Mouse (Mus musculus): Measurements from ENCODE around the gene Eno2. TPM values are rescaled to one million over a fixed set of nuclear protein-coding genes. Genes with fewer than 3 reads are reported as not detected.
"Not testable (repeated sequence)": the region's sequence is repeated elsewhere in the genome, so short reads cannot be mapped to it uniquely, and the experiment has no call there.

The Eno2 gene
- polyA plus RNA-seq, 1 experiment from 2014 or later = 10.8 TPM

DNA sequence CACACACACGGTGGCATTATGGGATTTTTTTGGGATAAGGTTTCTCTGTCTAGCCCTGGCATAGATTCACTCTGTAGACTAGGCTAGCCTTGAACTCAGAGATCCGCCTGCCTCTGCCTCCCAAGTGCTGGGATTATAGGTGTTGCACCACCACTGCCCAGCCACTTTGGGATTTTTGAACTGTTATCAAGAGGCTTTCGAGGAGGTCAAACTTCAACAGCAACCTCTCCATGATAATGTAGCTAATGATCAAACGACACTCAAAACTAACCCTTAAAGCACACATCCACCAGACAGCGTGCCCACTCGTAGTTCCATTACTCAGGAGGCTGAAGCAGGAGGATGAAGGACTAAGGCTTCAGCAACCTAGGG, 38.5 kb upstream of the Eno2 start:
- Histone ChIP-seq H3K4me2 (replicated peaks; ENCODE audit: low read depth, low read length) (peak overlapping the region; percentile 89), H3K27ac (ENCODE audit: low read depth, low read length) (peak overlapping the region; percentile 92), H3K36me3 (ENCODE audit: control insufficient read depth, insufficient read depth, low read length) (peaks cover 24% of the 10 kb centered on the region), H3K4me3 (ENCODE audit: low read length) (peak overlapping the region; percentile 53), H3K9ac (ENCODE audit: low read depth, low read length) (peak overlapping the region; percentile 64; the same call in 1 of the 2 replicates), H3K27me3 (ENCODE audit: control insufficient read depth, insufficient read depth, low read length) (no peaks in the 10 kb centered on the region), H3K4me1 (ENCODE audit: control insufficient read depth, insufficient read depth, low read length) (peaks cover 25% of the 10 kb centered on the region), H3K9me3 (ENCODE audit: control insufficient read depth, low read length) (no peaks in the 10 kb centered on the region)
- 79% methylated on average over 6 of the region's 6 CpGs for WGBS
- no peak for ATAC-seq (ENCODE audit: low FRiP score, low TSS enrichment)

DNA sequence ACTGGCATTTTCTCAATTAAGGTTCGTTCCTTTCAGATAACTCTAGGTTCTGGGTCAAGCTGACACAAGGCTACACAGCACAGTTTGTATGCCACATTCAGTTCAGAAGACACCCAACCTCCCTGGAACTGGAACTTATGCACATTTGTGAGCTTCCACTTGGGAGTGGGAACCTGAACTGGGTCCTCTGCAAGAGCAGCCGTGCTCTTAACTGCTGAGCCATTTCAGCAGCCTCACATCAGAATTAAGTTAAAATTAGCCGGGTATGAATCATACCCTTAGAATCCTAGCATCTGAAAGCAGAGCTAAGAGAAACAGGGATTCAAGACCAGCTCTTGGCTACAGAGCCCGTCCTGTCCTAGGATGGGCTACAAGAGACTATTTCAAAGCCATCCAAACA, 37.9 kb upstream of the Eno2 start:
- H3K9me3 ChIP-seq (ENCODE audit: control insufficient read depth, low read length) = no peaks in the 10 kb centered on the region

DNA sequence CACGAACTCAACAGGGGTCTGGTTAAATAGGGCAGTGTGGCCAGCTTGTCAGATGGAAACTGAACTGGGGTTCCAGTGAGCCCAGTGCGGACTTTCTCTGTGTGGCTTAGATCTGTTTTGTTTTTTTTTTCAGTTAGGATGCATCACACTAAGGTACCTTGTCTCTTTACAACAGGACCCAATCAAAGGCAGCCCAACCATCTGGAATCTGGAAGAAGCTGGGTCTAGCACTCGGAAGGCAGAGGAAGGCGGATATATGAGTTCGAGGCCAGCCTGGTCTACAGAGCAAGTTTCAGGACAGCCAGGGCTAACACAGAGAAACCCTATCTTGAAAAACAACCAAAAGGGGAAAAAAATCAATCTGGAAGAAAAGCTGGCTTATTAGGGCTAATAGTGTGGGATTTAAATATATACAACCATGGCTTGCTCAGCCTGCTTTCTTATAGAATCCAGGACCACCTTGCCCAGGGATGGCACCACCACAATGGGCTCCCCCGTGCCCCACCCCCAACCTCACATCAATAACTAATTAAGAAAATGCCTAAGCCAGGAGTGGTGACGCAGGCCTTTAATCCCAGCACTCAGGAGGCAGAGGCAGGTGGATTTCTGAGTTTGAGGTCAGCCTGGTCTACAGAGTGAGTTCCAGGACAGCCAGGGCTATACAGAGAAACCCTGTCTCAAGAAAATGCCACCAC, 37.1 kb upstream of the Eno2 start:
- Histone ChIP-seq H3K4me2 (replicated peaks; ENCODE audit: low read depth, low read length) (peak overlapping the region; percentile 57), H3K36me3 (ENCODE audit: control insufficient read depth, insufficient read depth, low read length) (peaks cover 15% of the 10 kb centered on the region), H3K9ac (ENCODE audit: low read depth, low read length) (peak overlapping the region; percentile 1; the same call in 1 of the 2 replicates), H3K27ac (ENCODE audit: low read depth, low read length) (peak overlapping the region; percentile 89), H3K4me1 (ENCODE audit: control insufficient read depth, insufficient read depth, low read length) (peaks cover 21% of the 10 kb centered on the region), H3K9me3 (ENCODE audit: control insufficient read depth, low read length) (no peaks in the 10 kb centered on the region), H3K4me3 (ENCODE audit: low read length) (peak overlapping the region; percentile 41; the same call in 1 of the 2 replicates), H3K27me3 (ENCODE audit: control insufficient read depth, insufficient read depth, low read length) (no peaks in the 10 kb centered on the region)
- 76% methylated on average over 7 of the region's 7 CpGs for WGBS
- ATAC-seq (ENCODE audit: low FRiP score, low TSS enrichment) = no peak

More for the DNA sequence above, 37.9 kb upstream of the Eno2 start:
- H3K4me3 ChIP-seq (ENCODE audit: low read length) = no peak overlapping the region
- H3K27ac ChIP-seq (ENCODE audit: low read depth, low read length) = no peak overlapping the region
- no peak overlapping the region for H3K4me2 ChIP-seq (replicated peaks; ENCODE audit: low read depth, low read length)
- no peaks in the 10 kb centered on the region for H3K27me3 ChIP-seq (ENCODE audit: control insufficient read depth, insufficient read depth, low read length)
- peaks cover 25% of the 10 kb centered on the region for H3K4me1 ChIP-seq (ENCODE audit: control insufficient read depth, insufficient read depth, low read length)
- H3K36me3 ChIP-seq (ENCODE audit: control insufficient read depth, insufficient read depth, low read length) = peaks cover 23% of the 10 kb centered on the region
- WGBS = 86% methylated on average over 4 of the region's 4 CpGs
- no peak for ATAC-seq (ENCODE audit: low FRiP score, low TSS enrichment)
- no peak overlapping the region for H3K9ac ChIP-seq (ENCODE audit: low read depth, low read length)

DNA sequence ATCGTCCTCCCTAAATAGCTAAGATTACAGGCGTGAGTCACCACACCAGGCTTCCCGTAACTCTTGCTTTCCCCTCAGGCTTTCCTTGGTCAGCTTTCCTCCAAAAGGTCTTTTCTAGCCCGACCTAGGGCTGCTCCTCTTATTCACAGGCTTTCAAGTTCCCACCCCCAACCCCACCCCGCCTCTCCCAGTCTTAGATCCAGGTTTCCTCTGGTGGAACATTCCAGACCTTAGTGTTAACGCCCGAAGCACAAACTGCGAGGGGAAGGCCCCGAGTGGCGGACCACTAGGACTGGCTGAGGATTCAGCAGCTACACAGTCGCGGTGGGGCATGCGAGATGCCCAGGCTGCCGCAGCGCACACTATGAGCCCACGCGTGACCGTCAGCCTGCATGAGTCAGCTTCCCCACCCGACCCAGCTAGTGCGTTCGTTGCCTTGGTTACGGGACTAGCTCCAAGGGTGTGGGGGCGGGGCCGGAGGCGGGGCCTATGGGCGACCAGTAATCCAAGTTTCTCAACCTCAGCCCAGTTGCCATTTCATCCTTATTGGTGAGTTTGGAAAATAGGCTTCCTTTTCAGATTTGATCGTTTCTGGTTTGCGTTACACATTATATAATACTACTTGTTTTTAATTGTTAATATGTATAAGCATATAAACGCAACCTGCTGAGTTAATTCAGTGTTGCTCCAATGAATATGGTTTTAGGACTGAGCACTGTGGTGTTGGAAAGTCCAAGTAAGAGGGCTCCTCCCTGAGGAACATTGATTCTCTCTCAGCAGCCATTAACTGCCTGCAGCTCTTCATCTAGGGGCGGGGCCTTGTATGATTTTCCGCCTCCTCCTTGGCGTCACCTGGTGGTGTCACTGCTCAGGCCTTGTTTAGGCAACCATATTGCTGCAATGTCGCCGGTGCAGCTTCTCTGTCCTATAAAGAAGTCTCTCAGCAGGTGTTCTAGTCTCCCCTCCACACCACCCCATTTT, 36.2 kb upstream of the Eno2 start:
- Histone ChIP-seq H3K9ac (ENCODE audit: low read depth, low read length) (peak overlapping the region; percentile 47), H3K4me3 (ENCODE audit: low read length) (peak overlapping the region; percentile 41), H3K9me3 (ENCODE audit: control insufficient read depth, low read length) (no peaks in the 10 kb centered on the region), H3K27ac (ENCODE audit: low read depth, low read length) (peak overlapping the region; percentile 89), H3K36me3 (ENCODE audit: control insufficient read depth, insufficient read depth, low read length) (peaks cover 8% of the 10 kb centered on the region; the same call in 1 of the 2 replicates), H3K27me3 (ENCODE audit: control insufficient read depth, insufficient read depth, low read length) (no peaks in the 10 kb centered on the region), H3K4me2 (replicated peaks; ENCODE audit: low read depth, low read length) (peak overlapping the region; percentile 57), H3K4me1 (ENCODE audit: control insufficient read depth, insufficient read depth, low read length) (peaks cover 21% of the 10 kb centered on the region)
- ATAC-seq (ENCODE audit: low FRiP score, low TSS enrichment) = peak; percentile 76
- under 1% methylated on average over 34 of the region's 34 CpGs for WGBS

DNA sequence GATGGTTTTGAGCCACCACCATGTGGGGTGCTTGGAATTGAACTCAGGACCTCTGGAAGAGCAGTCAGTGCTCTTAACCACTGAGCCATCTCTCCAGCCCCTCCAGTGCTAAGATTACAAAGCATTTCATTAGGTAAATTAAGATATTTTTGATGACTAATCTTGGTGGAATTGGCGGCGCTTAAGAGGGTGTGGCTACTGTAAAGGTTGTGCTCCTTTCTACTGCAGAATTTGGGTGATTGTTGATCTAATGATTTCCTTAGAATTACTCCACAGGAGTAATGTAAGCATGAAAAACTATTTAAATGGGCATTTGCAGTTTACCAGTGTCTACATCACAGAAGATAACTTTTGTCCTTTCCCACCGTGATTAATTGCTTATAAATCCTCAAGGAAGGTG, 34.9 kb upstream of the Eno2 start:
- Histone ChIP-seq H3K4me2 (replicated peaks; ENCODE audit: low read depth, low read length) (no peak overlapping the region), H3K36me3 (ENCODE audit: control insufficient read depth, insufficient read depth, low read length) (no peaks in the 10 kb centered on the region), H3K9ac (ENCODE audit: low read depth, low read length) (no peak overlapping the region), H3K27ac (ENCODE audit: low read depth, low read length) (no peak overlapping the region), H3K4me1 (ENCODE audit: control insufficient read depth, insufficient read depth, low read length) (peaks cover 12% of the 10 kb centered on the region; the same call in 1 of the 2 replicates), H3K27me3 (ENCODE audit: control insufficient read depth, insufficient read depth, low read length) (no peaks in the 10 kb centered on the region), H3K4me3 (ENCODE audit: low read length) (no peak overlapping the region), H3K9me3 (ENCODE audit: control insufficient read depth, low read length) (no peaks in the 10 kb centered on the region)
- ATAC-seq (ENCODE audit: low FRiP score, low TSS enrichment) = no peak
- 87% methylated on average over 3 of the region's 3 CpGs for WGBS

DNA sequence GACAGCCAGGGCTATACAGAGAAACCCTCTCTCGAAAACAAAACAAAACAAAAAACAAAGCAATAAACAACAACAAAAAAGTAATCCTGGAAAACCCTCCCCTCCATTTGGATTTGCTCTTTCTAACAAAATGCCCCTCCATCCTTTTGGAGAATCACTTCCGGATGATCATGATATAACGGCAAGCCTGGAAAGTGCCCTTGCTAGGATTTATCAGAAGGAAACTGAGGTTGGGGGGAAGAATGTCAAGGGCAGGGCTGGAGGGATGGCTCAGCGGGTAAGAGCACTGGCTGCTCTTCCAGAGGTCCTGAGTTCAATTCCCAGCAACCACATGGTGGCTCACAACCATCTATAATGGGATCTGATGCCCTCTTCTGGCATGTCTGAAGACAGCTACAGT, 34.2 kb upstream of the Eno2 start:
- not testable (repeated sequence) for H3K9ac ChIP-seq (ENCODE audit: low read depth, low read length); H3K27me3 ChIP-seq (ENCODE audit: control insufficient read depth, insufficient read depth, low read length); H3K4me3 ChIP-seq (ENCODE audit: low read length); H3K9me3 ChIP-seq (ENCODE audit: control insufficient read depth, low read length); H3K27ac ChIP-seq (ENCODE audit: low read depth, low read length); H3K36me3 ChIP-seq (ENCODE audit: control insufficient read depth, insufficient read depth, low read length); H3K4me2 ChIP-seq (replicated peaks; ENCODE audit: low read depth, low read length); ATAC-seq (ENCODE audit: low FRiP score, low TSS enrichment)
- WGBS = 97% methylated on average over 4 of the region's 4 CpGs
- peaks cover 12% of the 10 kb centered on the region; the same call in 1 of the 2 replicates for H3K4me1 ChIP-seq (ENCODE audit: control insufficient read depth, insufficient read depth, low read length)

DNA sequence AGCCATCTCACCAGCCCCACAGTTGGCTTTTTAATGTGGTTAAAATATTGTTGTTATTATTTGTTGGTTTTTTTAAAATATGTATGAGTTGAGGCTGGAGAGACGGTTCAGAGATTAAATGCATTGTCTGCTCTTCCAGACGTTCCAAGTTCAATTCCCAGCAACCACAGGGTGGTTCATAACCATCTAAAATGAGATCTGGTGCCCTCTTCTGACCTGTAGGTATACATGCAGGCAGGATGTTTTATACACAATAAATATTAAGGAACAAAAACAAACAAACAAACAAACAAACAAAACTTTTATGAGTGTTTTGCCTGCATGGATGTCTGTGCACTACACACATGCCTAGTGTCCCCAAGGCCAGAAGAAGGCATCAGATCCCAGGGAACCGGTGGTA, 33.6 kb upstream of the Eno2 start:
- no peak overlapping the region for H3K9ac ChIP-seq (ENCODE audit: low read depth, low read length)
- ATAC-seq (ENCODE audit: low FRiP score, low TSS enrichment) = no peak
- WGBS = 82% methylated on average over 3 of the region's 3 CpGs
- H3K4me3 ChIP-seq (ENCODE audit: low read length) = no peak overlapping the region
- no peak overlapping the region for H3K27ac ChIP-seq (ENCODE audit: low read depth, low read length)
- H3K4me1 ChIP-seq (ENCODE audit: control insufficient read depth, insufficient read depth, low read length) = peaks cover 10% of the 10 kb centered on the region; the same call in 1 of the 2 replicates
- no peaks in the 10 kb centered on the region for H3K27me3 ChIP-seq (ENCODE audit: control insufficient read depth, insufficient read depth, low read length)
- no peak overlapping the region for H3K4me2 ChIP-seq (replicated peaks; ENCODE audit: low read depth, low read length)
- H3K9me3 ChIP-seq (ENCODE audit: control insufficient read depth, low read length) = no peaks in the 10 kb centered on the region
- no peaks in the 10 kb centered on the region for H3K36me3 ChIP-seq (ENCODE audit: control insufficient read depth, insufficient read depth, low read length)

DNA sequence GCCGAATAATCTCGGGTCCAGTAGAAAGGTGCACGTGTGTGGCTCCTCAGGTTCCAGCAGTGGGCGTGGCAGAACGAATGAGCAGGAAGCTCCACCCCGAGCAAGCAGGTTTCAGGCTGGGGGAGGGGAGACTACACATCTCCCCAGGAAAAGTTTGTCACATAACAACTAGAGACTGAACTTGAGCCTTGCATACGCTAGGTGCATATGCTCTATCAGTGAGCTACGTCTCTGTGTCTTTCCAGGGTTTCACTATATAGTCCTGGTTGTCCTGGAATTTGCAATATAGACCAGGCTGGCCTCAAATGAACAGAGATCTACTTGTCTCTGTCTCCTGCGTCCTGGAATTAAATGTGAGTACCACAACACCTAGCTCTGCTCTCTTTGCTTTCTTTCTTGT, 32.9 kb upstream of the Eno2 start:
- H3K4me1 ChIP-seq (ENCODE audit: control insufficient read depth, insufficient read depth, low read length); H3K27me3 ChIP-seq (ENCODE audit: control insufficient read depth, insufficient read depth, low read length); H3K36me3 ChIP-seq (ENCODE audit: control insufficient read depth, insufficient read depth, low read length); H3K9me3 ChIP-seq (ENCODE audit: control insufficient read depth, low read length); H3K27ac ChIP-seq (ENCODE audit: low read depth, low read length); H3K9ac ChIP-seq (ENCODE audit: low read depth, low read length); ATAC-seq (ENCODE audit: low FRiP score, low TSS enrichment): not testable (repeated sequence)
- 12% methylated on average over 6 of the region's 9 CpGs for WGBS
- peak overlapping the region; percentile 10; the same call in 1 of the 2 replicates for H3K4me3 ChIP-seq (ENCODE audit: low read length)
- H3K4me2 ChIP-seq (replicated peaks; ENCODE audit: low read depth, low read length) = peak overlapping the region; percentile 21; the same call in 1 of the 2 replicates
